Mouse (Mus musculus) left cerebral cortex, adult 8-10 months (tissue): ENCODE results near the gene Dhx16. TPM values are rescaled to one million over a fixed set of nuclear protein-coding genes. Genes with fewer than 3 reads are reported as not detected.

Experiments
- DNase-seq, 2 experiments: peaks; one replicate each; pipeline ENCODE4 v3.0.0; 2022; ENCODE audit warnings: low spot score in 2 of 2
- total RNA-seq, 4 experiments: library from RNA; stranded (reverse); gene quantifications; 2 replicates each; pipeline ENCODE4 v1.2.4; 2022

The Dhx16 gene
- total RNA-seq, 4 experiments from 2014 or later = 28.1 to 30.6 (median 29.0) TPM

DNA sequence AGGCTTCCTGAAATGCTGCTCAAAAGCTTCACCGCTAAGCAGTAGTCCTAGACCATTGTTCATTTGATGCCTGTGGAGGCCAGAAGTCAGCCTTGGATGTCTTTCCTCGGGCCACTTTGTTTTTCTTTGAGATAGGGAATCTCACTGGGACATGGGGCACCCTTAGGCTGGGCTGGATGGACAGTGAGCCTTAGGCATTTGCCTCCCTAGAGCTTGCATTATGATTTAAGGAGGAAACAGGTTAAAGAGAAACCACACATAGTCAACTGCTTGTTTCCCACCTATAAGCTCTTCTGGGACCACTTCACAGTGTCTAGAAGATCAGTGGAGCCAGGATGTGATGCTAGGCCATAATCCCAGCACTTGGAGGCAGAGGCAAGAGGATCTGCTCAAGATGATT is 19.8 kb upstream of the Dhx16 start:
- no peak for DNase-seq

DNA sequence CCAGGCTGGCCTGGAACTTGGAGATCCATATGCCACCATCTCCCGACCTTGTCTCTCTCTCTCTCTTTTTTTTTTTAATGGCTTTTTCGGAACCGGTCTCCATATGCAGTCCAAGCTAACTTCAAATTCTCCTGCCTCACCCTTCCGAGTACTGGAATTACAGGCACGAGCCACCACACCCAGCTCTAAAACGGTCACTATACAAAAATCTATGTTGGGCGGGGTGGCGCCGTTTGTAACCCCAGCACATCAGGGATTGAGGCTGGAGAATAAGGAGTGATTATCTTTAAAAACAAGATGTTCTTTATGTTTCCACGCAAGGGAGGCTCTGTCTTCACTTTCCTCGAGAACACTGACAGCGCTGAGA is 18.8 kb upstream of the Dhx16 start:
- no peak for DNase-seq

- peak; percentile 82 to 84 for DNase-seq
Observed at GRCm38 (mm10) chr17:35861198-35861857, 18.3 kb upstream of the Dhx16 start, which contains the start of gene Nrm. Gene Nrm, plus strand, starts transcription at chr17:35861318.

- DNase-seq = no peak
Observed at GRCm38 (mm10) chr17:35864832-35865353, 14.7 kb upstream of the Dhx16 start.

GRCm38 (mm10) chr17:35865481-35866280 is 13.9 kb upstream of the Dhx16 start, which contains the start of gene Ppp1r18:
Gene Ppp1r18, plus strand, starts transcription at chr17:35865593.
- no peak for DNase-seq

DNA sequence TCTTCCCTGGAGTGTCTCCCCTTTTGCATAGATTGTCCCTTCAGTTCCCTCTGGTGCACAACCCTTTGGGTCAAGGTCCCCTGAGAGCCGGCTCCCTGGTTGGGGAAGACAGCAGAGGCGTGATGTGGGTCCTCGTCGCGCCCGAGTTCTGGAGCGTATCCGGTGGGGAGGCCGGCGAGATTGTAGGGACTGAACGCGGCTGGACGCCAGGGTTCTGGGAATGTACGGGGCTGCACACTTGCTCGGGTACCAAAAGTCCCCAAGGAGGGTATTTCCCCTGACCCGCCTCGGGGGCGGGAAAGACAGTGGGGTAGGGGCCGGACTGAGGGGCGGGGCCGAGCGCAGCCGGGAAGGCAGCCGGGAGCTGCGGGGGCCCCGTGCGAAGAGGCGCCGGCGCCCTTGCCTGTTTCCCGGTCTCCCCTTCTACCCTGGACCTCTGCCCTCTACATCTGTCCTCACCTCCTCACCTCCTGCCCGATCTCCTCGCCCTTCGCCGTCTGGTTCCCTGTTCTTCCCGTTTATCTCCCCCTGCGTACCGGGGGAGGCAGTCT is 13.3 kb upstream of the Dhx16 start:
- DNase-seq = no peak

- DNase-seq = no peak
Observed at GRCm38 (mm10) chr17:35866911-35867890, 12.4 kb upstream of the Dhx16 start.

DNA sequence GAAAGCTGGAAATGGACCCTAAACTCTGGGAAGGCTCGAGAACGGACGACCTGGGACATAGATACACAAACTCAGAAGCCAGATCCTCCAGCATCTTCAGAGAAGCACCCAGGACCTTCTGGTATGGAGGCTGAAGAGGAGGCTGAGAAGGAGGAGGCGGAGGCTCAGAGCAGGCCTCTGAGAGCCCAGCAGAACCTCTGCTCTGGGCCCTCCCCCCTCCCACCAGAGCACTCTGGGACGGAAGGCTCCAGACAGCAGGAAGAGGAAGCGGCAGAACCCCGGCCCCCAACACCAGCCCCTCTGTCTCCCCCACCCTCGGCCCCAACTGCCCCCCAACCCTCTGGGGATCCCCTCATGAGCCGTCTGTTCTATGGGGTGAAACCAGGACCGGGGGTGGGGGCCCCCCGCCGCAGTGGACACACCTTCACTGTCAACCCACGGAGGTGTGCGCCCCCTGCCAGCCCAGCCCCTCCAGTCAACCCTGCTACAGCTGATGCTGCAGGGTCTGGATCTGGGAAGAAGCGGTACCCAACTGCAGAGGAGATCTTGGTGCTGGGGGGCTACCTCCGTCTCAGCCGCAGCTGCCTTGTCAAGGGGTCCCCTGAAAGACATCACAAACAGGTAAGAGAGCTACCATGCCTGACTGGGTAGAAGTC is 11.3 kb upstream of the Dhx16 start:
- DNase-seq = no peak

- DNase-seq = no peak
Observed at GRCm38 (mm10) chr17:35868961-35869345, 10.7 kb upstream of the Dhx16 start.

DNA sequence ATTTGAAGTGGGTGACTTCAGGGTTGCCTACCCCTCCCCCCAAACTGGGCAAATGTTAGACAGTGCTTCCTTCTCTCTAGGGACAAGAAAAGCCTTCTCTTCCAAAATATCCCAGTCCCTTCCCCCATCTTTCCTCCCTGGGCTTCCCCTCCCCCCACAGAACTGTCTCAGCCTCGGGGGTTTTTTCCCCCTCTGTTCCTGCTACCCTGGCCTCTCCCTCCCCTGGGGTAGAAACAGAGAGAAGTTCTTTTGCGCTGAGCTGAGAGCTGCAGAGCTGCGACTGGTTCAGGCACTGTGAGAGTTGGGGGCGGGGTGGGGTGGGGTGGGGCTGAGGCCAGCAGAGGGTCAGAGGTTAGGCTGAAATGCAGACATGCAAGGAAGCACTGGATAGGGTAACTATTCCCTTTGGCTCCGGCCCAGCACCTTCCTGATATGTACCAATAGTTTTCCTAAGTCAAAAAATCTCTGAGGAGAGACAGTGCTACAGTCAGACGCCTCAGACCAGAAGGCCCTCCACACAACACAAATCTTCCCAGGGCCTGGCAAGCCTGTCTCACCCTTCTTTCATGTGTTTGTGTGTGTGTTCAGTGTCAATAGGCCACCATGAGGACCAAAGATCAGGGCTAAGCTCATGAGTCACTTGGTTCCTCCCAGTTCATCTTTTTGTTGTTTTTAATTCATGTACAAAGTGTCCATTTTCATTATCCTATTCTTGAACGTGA is 10.1 kb upstream of the Dhx16 start:
- no peak for DNase-seq

DNA sequence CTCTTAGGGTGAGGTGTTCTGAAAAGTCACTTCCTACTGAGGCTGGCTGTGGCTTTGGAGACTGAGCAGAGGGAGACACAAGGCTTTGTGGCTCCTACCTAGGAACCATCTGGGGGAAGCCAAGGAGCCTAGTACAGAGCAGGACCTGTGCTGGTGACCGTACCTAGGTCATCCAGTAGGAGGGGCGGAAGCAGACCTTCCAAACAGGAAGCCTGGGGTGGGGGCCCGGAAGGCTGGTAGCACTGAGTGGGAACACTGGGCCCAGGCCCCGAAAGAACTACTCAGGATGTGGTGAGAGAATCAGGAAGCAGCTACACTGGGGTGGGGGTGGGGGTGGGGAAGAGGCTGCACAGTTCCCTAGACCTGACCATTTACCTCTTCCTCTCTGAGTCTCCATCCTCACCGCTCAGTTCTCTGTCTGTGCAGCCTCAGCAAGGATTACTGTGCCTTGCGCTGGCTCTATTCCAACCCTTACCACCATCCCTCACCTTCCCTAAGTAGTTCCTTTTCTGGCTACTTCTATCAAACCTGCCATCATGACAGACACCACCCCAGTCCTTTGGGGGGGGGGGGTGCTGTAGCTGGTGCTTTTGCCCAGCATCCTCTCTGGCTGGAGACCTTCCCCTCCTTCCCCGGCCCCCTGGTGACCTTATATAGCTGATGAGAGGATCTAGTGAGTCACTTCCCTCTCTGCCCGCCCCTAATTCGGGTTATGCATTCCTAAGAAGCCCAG is 9.3 kb upstream of the Dhx16 start:
- DNase-seq = no peak

GRCm38 (mm10) chr17:35870884-35871696 is 8.5 kb upstream of the Dhx16 start:
- no peak for DNase-seq

DNA sequence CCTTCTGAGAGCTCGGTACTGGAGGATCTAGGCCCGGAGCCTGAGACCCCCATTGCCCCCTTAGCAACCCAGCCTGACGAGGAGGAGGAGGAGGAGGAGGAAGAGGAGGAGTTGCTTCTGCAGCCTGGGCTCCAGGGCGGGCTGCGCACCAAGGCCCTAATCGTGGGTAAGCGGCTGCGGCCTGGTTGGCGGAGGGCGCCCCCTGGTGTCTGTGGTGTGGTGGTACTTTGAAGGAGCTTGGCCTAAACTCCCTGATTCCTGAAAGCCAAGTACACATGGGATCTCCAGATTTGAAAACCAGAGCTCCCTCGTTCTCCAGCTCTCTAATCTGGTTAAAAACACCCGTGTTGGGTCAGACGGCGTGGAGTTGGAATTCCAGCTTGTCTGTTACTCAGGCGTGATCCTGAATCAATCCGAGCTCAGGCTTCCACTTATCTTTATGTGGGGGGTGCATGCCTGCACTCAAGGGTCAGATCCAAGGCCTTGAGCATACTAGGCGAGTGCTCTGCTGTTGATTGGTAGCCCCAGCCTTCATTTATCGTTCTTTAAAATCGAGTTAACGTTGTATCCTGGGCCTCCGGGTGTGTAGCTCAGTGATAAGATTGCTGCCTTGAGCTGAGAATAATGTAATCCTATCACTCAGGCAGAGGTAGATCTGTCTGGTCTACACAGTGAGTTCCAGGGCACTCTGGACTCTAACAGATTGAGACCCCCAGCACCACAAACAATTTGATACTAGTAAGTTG is 5.7 kb upstream of the Dhx16 start:
- peak; percentile 58 to 75 for DNase-seq

GRCm38 (mm10) chr17:35874721-35875120 is 4.9 kb upstream of the Dhx16 start:
- DNase-seq = peak; percentile 42 to 69

DNA sequence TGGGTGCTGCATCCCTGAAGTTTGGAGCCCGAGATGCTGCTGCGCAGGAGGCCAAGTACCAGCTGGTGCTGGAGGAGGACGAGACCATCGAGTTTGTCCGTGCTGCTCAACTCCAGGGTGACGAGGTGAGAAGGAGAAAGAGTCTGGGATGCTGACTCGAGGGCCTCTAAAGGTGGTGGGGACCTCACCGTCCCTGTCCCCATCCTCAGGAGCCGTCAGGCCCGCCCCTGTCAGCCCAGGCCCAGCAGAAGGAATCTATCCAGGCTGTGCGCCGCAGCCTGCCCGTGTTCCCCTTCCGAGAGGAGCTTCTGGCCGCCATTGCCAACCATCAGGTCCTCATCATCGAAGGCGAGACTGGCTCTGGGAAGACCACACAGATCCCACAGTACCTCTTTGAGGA is 3.3 kb downstream of the Dhx16 start:
- DNase-seq = no peak

DNA sequence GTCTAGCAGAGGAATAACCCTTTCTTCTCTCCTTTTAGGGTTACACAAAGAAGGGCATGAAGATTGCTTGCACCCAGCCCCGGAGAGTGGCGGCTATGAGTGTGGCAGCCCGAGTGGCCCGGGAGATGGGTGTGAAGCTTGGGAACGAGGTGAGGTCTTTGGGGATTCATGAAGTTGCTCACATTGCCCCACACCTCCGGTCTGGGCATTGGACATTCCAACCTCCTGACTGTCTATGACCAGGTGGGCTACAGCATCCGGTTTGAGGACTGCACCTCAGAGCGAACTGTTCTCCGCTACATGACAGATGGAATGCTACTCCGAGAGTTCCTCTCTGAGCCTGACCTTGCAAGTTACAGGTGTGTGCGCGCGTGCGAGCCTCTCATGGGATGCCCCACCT is 4.2 kb downstream of the Dhx16 start:
- no peak for DNase-seq

DNA sequence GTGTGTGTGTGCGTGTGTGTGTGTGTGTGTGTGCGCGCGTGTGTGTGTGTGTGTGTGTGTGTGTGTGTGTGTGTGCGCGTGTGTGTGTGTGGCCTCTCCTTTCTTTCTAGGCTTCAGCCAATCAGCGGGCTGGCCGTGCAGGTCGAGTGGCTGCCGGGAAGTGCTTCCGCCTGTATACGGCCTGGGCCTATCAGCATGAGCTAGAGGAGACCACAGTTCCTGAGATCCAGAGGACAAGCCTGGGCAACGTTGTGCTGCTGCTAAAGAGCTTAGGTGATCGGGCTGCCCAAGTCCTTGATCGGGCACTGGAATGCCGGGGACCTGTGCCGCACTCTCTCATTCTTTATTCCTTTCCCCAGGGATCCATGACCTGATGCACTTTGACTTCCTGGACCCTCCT is 8.1 kb downstream of the Dhx16 start:
- no peak for DNase-seq
